Mouse (Mus musculus) bone marrow, adult 2 months (tissue): ENCODE data around the gene Stk32c. TPM values are rescaled to one million over a fixed set of nuclear protein-coding genes. Genes with fewer than 3 reads are reported as not detected.

Source experiments
- H3K27ac ChIP-seq: fragments of 200-500 bp; 2 replicates; pipeline ENCODE4 v1.5.1; 2012; ENCODE audit warnings: low read depth, mild to moderate bottlenecking, control low read depth, inconsistent platforms, low read length; ENCODE audit not compliant: control insufficient read depth, poor library complexity, insufficient read depth
- H3K4me1 ChIP-seq: fragments of 200-500 bp; 2 replicates; pipeline ENCODE4 v1.6.1; 2011; ENCODE audit warnings: low read length; ENCODE audit not compliant: control insufficient read depth, insufficient read depth
- H3K4me3 ChIP-seq: fragments of 200-500 bp; replicated peaks from 2 replicates; pipeline ENCODE3; 2011; ENCODE audit warnings: mild to moderate bottlenecking, low read depth, low read length, control low read depth; ENCODE audit not compliant: control insufficient read depth
- CTCF ChIP-seq: fragments of 200-500 bp; IDR thresholded peaks from 2 replicates; pipeline ENCODE4 v1.5.1; 2011; ENCODE audit warnings: low read length, control low read depth; ENCODE audit not compliant: control insufficient read depth, insufficient read depth
- POLR2A ChIP-seq: fragments of 200-500 bp; IDR thresholded peaks from 2 replicates; pipeline ENCODE4 v1.6.1; 2011; ENCODE audit warnings: low read depth, mild to moderate bottlenecking, control low read depth, low read length, borderline replicate concordance; ENCODE audit not compliant: control insufficient read depth
- WGBS: fragments of 180-500 bp; shearing (Covaris S2); methylation state at CpG from one replicate; pipeline ENCODE4 v1.1.7; 2018; 5-methylcytosine and 5-hydroxymethylcytosine counted together
- polyA plus RNA-seq: library from polyadenylated mRNA; stranded (reverse); fragments of >200 nt; gene quantifications from 2 replicates; pipeline ENCODE4 v1.2.4, GENCODE M21; 2011; ENCODE audit warnings: low replicate concordance; ENCODE audit not compliant: missing spikeins, insufficient read depth, insufficient read length

The Stk32c gene
- polyA plus RNA-seq, 1 experiment = 3.2 TPM

DNA sequence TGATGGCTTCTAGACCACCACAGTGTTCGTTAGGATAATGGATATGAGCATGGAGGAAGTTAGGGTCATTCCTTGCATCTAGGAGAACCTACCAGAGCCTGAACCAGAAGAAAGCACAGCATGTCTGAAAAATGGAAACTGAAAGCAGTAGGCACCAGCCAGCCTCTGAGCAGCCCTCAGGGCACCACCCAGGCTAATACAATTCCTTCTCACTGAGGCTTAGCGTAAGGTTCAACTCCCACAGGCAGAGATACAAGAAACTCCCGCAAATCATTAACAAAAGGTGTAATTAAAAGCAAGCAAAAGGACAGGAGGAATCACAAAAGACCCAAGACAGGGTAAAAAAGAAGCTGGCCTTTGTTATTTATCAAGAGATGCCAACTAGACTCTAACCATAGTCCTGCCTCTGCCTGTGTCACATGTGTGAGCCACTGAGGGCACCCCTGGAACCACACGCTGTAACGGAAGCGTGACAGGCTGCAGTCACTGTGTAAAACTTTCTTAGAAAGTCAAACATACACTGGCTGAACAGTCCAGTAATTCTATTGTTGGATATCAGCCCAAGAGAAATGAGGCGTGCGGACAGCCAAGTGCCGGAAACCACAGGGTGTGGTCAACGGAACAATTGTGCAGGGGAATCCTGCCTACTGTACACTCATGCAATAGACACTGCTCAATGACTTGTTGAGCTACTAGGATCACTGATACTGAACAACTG lies 56.6 kb downstream of the Stk32c start:
- H3K4me1 ChIP-seq = no peaks in the 10 kb centered on the region; the same call in 1 of the 2 replicates

DNA sequence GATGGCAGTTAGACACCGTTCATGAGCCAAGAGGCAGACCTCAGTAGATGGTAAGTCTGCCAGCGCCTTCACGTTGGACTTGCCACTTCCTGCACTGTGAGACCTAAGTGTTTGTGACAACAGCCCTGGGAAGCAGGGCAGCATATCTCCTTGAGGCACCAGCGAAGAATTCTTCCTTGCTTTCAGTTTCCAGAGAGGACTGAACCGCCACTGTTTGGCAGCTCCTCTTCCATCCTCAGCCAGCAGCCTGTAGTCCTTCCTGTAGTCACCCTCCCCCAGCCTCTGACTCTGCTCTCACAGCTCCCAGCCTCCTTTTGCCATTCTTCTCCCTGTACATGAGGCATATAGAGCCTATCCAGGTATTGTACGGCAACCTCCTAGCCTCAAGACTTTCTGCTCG lies 60.2 kb downstream of the Stk32c start:
- H3K27ac ChIP-seq = no peak overlapping the region
- no peaks in the 10 kb centered on the region; the same call in 1 of the 2 replicates for H3K4me1 ChIP-seq
- WGBS = 28% methylated on average over 7 of the region's 7 CpGs
- TF ChIP-seq POLR2A (no peak), CTCF (no peak)
- no peak overlapping the region for H3K4me3 ChIP-seq

More for the DNA sequence above, 56.6 kb downstream of the Stk32c start:
- no peak for TF ChIP-seq CTCF
- TF ChIP-seq POLR2A = no peak
- no peak overlapping the region for H3K27ac ChIP-seq
- H3K4me3 ChIP-seq = no peak overlapping the region
- WGBS = 58% methylated on average over 10 of the region's 10 CpGs

DNA sequence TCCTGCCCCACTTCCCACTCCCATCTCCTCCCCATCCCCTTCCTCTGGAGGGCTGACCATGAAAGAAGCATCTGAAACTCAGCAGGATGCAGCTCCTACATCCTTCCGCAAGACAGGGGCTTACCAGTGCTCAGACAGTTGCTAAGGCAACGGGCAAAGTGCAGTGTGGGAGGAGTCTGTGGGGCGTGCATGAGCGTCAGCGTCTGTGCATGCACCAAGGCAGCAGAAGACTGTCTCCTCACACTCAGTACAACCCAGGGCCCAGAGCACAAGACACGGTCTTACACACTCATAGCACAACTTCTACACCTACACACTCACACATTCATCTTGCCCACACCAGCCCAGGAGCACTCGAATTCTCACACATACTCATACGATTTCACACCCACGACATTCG lies 62.0 kb downstream of the Stk32c start:
- Histone ChIP-seq H3K4me3 (no peak overlapping the region), H3K4me1 (no peaks in the 10 kb centered on the region), H3K27ac (no peak overlapping the region)
- TF ChIP-seq POLR2A = no peak
- TF ChIP-seq CTCF = no peak
- 41% methylated on average over 10 of the region's 10 CpGs for WGBS

DNA sequence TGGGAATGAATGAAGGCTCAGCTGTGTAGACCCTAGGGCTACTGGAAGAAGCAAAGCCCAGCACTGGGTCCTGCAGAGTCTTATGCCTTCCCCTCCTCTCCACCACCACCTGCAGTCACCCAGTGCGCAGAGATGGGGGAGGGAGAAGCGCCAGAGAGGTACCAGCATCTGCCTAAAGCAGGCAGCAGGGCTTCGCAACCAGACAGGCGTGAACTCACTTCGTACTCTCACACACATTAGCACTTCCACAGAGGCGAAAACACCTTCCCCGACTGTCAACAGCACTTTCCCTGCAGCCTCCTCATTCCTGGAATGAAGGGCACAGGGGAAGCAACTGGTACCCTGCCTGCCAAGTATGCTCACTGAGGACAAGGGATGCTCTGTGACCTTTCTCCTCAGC lies 63.7 kb downstream of the Stk32c start:
- WGBS = 54% methylated on average over 7 of the region's 7 CpGs

DNA sequence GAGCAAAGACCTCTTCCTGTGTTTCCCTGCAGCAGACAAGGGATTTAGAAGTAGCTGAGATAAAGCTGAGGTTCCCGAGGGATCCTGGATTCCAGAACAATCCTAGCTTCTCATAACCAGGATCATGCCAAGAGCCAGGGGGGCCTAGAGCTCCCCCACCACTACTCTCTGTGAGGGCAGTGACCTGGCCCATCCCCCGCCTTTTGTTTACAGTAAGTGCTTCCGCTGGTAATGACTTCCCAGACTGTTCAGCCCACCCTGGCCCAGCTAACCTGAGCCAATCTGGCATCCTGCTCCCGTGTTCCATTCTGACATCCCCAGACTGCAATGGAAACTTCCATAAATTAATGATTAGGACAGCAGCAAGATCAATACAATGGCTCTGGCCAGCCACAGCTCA lies 65.7 kb downstream of the Stk32c start:
- Histone ChIP-seq H3K4me1 (no peaks in the 10 kb centered on the region), H3K27ac (no peak overlapping the region), H3K4me3 (no peak overlapping the region)
- 70% methylated on average over 4 of the region's 4 CpGs for WGBS
- no peak for TF ChIP-seq POLR2A
- TF ChIP-seq CTCF = no peak

More for the DNA sequence above, 63.7 kb downstream of the Stk32c start:
- Histone ChIP-seq H3K4me3 (no peak overlapping the region), H3K4me1 (no peaks in the 10 kb centered on the region), H3K27ac (no peak overlapping the region)
- TF ChIP-seq CTCF (no peak), POLR2A (no peak)

DNA sequence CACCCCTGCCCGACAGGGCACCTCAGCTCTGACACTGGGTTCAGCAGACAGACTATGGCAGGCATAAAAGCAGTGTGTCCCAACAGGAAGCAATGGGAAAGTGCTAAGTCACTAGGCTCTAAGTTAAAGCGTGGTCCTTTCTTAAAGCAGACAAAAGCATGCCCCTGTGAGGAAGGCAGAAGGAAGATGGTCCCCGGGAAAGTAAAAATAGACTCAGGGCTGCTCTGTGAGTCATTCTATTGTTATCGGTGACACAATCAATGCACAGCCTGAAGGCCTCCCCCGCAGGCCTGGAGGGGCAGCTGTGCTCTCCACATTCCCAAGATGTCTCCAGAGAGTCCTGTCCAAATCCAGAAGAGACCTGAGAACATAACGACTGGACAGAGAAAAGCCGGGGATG lies 67.2 kb downstream of the Stk32c start:
- Histone ChIP-seq H3K27ac (no peak overlapping the region), H3K4me3 (no peak overlapping the region), H3K4me1 (no peaks in the 10 kb centered on the region)
- WGBS = 19% methylated on average over 7 of the region's 7 CpGs
- no peak for TF ChIP-seq CTCF
- no peak for TF ChIP-seq POLR2A

DNA sequence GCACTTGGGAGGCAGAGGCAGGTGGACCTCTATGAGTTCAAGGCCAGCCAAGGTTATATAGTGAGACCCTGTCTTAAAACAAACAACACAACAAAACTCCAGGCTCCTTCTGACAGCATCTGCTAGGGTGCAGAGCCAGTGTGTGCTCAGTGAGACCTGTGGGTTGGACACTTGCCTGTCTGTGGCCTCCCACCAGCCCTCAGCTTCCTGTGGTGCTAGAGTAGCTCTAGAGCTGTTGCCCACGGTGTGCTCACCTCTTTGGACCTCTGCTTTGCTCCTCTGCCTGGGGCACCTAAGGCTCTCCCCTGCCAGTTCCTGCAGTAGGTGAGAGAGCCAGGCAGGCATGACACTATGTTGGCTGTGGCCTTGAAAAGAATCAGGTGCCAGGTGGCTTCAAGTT lies 69.3 kb downstream of the Stk32c start:
- H3K4me3 ChIP-seq = no peak overlapping the region
- H3K4me1 ChIP-seq = no peaks in the 10 kb centered on the region
- WGBS = 0% methylated on average over 1 of the region's 1 CpGs
- H3K27ac ChIP-seq = no peak overlapping the region
- TF ChIP-seq CTCF (no peak), POLR2A (no peak)

DNA sequence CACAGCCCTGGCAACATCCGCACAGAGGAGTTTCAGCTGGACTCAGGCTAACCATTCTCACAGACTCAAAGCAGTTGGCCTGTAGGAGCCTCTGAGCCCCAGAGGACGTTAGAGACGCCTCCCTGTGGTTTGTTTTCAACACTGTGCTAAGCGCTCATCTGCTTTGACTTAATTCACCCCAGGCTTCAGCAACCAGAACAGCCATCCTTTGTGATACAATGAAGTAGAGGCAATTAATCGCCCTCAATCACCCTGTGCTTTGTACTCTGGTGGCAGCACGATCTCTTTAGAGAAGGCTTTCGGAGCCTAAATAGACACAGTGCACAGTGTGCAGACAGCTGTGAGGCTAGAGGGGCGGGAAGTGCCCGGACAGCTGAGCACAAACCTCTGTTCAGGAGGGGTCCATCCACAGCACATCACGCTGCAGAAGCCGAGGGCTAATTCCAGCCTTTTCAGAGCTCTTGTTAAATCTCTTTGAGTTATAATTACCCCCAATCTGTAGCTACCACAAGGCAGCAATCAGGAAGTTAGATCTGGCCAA lies 73.1 kb downstream of the Stk32c start:
- H3K4me3 ChIP-seq = no peak overlapping the region
- WGBS = 57% methylated on average over 11 of the region's 11 CpGs
- TF ChIP-seq POLR2A = no peak
- no peak for TF ChIP-seq CTCF
- no peak overlapping the region for H3K27ac ChIP-seq
- no peaks in the 10 kb centered on the region for H3K4me1 ChIP-seq
